Mouse (Mus musculus): Measurements from ENCODE around the gene Rpl7l1.

Rpl7l1 gene

DNA sequence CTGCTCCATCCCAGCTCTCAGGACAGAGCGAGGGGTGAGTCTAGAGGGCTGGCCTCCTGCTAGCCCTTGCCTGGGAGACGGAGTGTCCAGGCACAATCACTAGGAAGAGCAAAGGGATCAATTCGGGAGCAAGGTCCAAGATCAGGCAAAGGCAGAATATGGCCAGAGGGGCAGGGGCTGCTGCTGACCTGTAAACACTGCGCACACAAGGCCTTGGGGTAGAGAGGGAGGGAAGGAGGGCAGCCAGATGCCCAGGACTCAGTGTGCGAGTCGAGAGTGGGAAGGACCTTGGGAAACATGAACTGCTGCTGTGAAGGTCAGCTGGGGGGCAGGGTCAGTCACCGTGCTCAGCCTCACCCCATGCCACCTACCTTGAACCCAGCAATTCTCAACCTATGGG, 47.2 kb downstream of the Rpl7l1 start:
- DNase-seq (ENCODE audit: low spot score) = no peak

- DNase-seq (ENCODE audit: low spot score) = no peak
Measured at GRCm38 (mm10) chr17:46734055-46734454, 48.4 kb downstream of the Rpl7l1 start.

DNA sequence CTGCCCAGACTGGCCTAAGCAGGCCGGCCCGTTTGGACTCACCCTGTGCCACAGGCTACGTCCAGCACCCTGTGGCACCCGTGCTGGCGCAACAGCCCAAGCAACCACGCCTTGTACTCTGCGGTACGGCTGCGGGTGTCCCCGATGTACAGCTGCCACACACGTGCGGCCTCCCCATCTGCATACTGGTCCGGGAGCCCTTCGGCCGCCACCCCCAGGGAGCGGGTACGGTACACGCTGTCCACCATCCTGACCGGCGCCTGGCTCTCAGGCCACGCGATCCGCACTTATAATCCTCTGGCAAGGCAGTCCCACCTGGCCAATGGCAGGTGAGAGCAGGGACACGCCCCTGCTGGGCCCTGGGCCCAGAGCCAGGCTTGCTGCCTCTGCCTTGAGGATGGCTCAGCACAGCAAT, 53.6 kb downstream of the Rpl7l1 start, which contains the start of gene Gnmt:
Gene Gnmt, minus strand, starts transcription at position 265 of the 415 bp plus-strand sequence.
- DNase-seq (ENCODE audit: low spot score) = no peak

DNA sequence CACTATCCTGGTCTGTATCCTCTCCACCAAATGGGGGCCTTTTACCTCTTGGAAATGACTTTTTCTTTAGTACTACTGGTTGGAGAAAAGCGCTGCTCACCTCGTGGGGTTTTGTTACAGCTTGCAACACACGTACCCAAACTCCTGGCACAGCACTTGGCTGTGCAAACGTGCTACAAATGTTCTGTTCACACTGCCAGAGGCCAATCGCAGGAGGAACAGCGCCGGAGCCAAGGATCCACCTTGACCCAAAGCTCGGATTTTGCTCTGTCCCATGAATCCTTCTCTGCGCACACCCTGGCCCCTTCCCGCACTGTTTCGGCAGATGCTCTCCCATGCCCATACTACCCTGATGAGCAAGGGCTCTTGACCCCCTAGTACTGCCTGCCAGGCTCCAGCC, 54.0 kb downstream of the Rpl7l1 start:
- no peak for DNase-seq (ENCODE audit: low spot score)

DNA sequence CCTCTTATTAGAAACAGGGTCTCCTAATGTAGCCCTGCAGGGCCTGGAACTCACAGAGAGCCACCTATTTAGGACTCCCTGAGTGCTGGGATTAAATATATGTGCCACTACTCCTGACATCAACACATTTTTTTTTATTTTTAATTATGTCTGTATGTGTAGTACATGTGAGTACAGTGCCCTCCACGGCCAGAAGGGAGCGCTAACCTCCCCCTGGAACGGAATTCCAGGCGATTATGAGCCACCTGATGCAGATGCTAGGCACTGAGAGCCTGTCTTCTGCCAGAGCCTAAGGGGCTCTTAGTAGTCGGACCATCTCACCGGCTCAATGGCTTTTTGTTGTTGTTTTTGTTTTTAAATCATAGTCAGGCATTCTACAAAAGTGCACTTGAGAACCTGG, 54.5 kb downstream of the Rpl7l1 start:
- no peak for DNase-seq (ENCODE audit: low spot score)

DNA sequence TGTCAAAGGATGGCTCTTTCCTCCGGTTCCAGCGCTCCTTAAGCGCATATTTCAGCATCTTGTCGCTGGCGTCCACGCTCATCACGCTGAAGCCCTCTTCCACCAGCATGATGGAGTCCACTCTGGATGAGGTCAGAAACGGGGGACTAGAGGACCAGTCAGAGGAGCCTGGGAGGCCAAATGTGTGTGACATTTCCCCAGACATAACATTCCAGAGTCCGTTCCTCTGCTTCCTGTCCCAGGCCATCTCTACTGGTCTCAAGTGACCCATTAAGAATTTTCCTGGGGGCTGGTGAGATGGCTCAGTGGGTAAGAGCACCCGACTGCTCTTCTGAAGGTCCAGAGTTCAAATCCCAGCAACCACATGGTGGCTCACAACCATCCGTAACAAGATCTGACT, 55.2 kb downstream of the Rpl7l1 start:
- no peak for DNase-seq (ENCODE audit: low spot score)

DNA sequence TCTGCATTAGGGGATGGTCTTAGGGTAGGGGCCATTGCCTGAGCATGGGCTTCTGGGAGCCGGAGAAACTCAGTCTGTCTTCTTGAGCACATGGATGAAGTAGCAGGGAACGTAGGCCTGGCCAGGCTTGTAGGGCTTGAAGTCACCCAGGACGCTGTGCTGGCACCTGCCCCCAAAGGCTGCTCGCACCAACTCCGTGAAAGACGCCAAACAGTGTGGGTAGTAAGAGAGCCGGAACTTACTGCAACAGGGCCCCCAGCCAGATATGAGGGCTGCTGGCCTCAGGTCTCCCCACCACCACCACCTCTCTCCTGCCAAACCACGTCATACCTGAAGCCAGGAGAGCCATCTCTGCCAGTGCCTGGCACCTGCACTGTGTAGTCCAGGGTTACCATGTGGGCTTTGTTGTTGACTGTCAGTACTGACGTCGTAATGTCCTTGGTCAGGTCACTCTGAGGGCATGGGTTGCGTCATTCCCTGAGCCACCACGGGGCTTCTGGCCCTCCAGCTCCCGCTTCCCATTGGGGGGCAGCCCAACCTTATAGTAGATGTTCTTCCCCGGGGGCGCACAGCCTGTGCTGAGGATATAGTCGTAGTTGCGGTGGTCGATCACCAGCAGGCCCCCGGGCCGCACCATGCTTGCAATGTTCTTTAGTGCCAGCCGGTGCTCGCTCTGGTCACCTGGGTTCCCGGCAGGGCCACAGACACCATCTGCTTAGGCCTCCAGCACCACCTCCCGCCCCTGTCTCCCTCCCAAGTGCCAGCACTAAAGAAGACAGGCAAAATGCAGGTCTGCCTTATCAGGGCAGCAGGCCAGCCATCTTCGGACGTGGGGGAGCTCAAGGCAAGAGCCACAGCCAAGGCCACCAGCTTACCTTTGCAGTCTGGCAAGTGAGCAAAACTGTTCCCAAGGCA, 56.5 kb downstream of the Rpl7l1 start:
- no peak for DNase-seq (ENCODE audit: low spot score)

DNA sequence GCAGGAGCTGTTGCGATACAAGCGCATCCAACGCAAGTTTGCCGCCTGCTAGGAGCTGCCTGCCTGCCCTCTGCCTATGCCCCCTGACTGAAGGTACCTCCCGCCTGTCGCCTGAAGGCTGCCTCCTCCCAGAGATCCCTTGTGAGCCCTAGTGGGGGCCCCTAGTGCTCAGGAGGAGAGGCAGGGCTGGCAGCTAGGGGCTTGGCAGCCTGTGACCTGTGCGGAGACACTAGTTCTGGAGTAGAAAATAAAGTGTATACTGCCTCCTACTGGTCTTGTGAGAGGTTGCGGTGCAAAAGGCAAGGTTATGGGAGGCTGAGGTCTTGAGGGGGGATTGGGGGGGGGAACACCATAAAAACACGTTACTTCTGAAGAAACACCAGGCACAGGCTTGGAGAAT, 57.2 kb downstream of the Rpl7l1 start:
- DNase-seq (ENCODE audit: low spot score) = no peak

DNA sequence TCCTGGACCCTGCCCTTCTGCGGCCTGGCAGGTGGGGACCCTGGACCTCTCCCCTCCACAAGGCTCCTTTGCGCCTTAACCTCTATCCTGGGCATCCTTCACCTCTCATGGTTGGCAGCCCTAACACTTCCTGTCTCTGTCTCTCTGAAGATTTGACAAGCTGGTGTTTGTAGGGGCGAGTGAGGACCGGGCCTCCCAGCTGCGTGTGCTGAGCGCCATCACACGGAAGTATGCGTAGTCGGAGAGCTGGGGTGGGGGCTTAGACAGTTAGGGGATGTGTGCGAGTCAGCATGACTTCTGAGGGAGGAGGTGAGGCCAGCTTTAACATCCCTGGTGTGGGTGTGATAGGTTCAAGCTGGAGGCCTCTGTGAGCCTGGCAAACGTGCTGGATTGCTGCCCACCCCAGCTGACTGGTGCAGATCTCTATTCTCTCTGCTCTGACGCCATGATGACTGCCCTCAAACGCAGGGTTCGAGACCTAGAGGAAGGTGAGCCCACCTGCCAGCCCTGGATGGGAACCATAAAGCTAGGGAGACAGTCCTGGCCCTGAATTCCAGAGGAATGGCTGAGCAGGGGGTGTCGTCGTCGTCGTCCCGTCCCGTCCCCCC, 57.9 kb downstream of the Rpl7l1 start:
- DNase-seq (ENCODE audit: low spot score) = no peak

All from ovary, adult 18-20 months (tissue).